Mouse (Mus musculus) kidney, postnatal 4 days (tissue): ENCODE results near the gene Dld.

Source experiments
- DNase-seq, 2 experiments: peaks; one replicate each; pipeline ENCODE4 v3.0.0; 2021; ENCODE audit warnings: mixed read lengths in 2 of 2

Gene Dld

GRCm38 (mm10) chr12:31293361-31294142, 57.7 kb downstream of the Dld start:
- peak in 1 of 2 experiments; percentile 32 for DNase-seq

GRCm38 (mm10) chr12:31290951-31291350, 60.3 kb downstream of the Dld start:
- DNase-seq: no peak

GRCm38 (mm10) chr12:31289046-31289445, 62.2 kb downstream of the Dld start:
- no peak for DNase-seq

GRCm38 (mm10) chr12:31283617-31284136, 67.6 kb downstream of the Dld start:
- no peak for DNase-seq

- no peak for DNase-seq
Observed at GRCm38 (mm10) chr12:31283131-31283530, 68.1 kb downstream of the Dld start.

- DNase-seq: no peak
Observed at GRCm38 (mm10) chr12:31282241-31282640, 69.0 kb downstream of the Dld start.
